Mouse (Mus musculus) heart, embryonic 13.5 days (tissue): ENCODE data around the gene Olfr384. TPM values are rescaled to one million over a fixed set of nuclear protein-coding genes. Genes with fewer than 3 reads are reported as not detected.
"Not testable (repeated sequence)": the region's sequence is repeated elsewhere in the genome, so short reads cannot be mapped to it uniquely, and the experiment has no call there.

Source experiments
- ATAC-seq: fragments of 200-750 bp; cut with Nextera tagmentation; 2 replicates; pipeline ENCODE4 v1.8.0; 2017; ENCODE audit warnings: moderate TSS enrichment; ENCODE audit not compliant: insufficient number of reproducible peaks, low FRiP score, low TSS enrichment; ENCODE audit errors: extremely low read depth
- H3K27ac ChIP-seq: fragments of 300-500 bp; sonication (generic); replicated peaks from 2 replicates; pipeline ENCODE4 v1.5.1; 2015; ENCODE audit warnings: moderate library complexity, mild to moderate bottlenecking, inconsistent platforms
- H3K27me3 ChIP-seq: fragments of 300-500 bp; sonication (generic); replicated peaks from 2 replicates; pipeline ENCODE4 v1.6.1; 2015; ENCODE audit warnings: mild to moderate bottlenecking, inconsistent platforms
- H3K36me3 ChIP-seq: fragments of 300-500 bp; sonication (generic); 2 replicates; pipeline ENCODE4 v1.6.1; 2015; ENCODE audit warnings: mild to moderate bottlenecking, inconsistent platforms
- H3K4me1 ChIP-seq: fragments of 300-500 bp; sonication (generic); 2 replicates; pipeline ENCODE4 v1.6.1; 2015; ENCODE audit warnings: inconsistent platforms
- H3K4me2 ChIP-seq: fragments of 300-500 bp; sonication (generic); 2 replicates; pipeline ENCODE4 v1.6.1; 2015; ENCODE audit warnings: inconsistent platforms, mild to moderate bottlenecking, moderate library complexity
- H3K4me3 ChIP-seq: fragments of 300-500 bp; sonication (generic); 2 replicates; pipeline ENCODE4 v1.5.1; 2015; ENCODE audit warnings: moderate library complexity, mild to moderate bottlenecking, inconsistent platforms
- H3K9ac ChIP-seq: fragments of 300-500 bp; sonication (generic); 2 replicates; pipeline ENCODE4 v1.6.1; 2015; ENCODE audit warnings: inconsistent platforms, mild to moderate bottlenecking, moderate library complexity
- H3K9me3 ChIP-seq: fragments of 300-500 bp; sonication (generic); 2 replicates; pipeline ENCODE4 v1.6.1; 2016; ENCODE audit warnings: inconsistent platforms
- WGBS: fragments of 180-500 bp; shearing (Covaris S2); methylation state at CpG from one replicate; pipeline ENCODE4 v1.1.7; 2015; ENCODE audit warnings: mixed read lengths; 5-methylcytosine and 5-hydroxymethylcytosine counted together
- polyA plus RNA-seq: library from polyadenylated mRNA; unstranded; fragments of >200 nt; fragmentation: Nextera tagmentation; extraction: Ambion mirVana; gene quantifications from 2 replicates; pipeline ENCODE4 v1.2.1, GENCODE M21; 2015

Gene Olfr384
- polyA plus RNA-seq = not detected in 2 replicates

DNA sequence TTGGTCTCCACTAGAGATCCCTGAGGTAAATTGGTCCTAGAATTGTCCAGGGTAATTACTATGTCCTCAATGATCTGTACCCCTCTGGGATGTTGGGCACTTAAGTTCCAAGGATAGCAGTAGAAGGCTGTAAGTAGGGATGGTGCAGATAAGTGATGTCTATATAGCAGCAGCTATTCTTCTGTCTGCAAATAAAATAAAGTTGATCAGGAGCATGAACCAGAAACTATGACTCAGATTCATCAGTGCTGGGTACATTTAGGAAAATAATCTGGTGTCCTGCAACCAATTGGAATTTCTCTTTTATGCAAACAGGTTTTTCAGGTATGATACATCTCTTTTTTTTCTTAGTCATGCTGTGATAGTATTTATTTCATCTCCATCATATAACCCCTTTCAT is at the start of gene Olfr384:
Gene Olfr384, plus strand, starts transcription at position 301 of the 400 bp plus-strand sequence.
- Histone ChIP-seq H3K27me3 (no peaks in the 10 kb centered on the region), H3K4me3 (no peak within 1 kb of the TSS), H3K36me3 (no peaks in the 10 kb centered on the region), H3K9me3 (peaks cover 32% of the 10 kb centered on the region), H3K9ac (no peak within 1 kb of the TSS), H3K27ac (no peak within 1 kb of the TSS), H3K4me2 (no peak within 1 kb of the TSS), H3K4me1 (no peaks in the 10 kb centered on the region)
- ATAC-seq = no peak

DNA sequence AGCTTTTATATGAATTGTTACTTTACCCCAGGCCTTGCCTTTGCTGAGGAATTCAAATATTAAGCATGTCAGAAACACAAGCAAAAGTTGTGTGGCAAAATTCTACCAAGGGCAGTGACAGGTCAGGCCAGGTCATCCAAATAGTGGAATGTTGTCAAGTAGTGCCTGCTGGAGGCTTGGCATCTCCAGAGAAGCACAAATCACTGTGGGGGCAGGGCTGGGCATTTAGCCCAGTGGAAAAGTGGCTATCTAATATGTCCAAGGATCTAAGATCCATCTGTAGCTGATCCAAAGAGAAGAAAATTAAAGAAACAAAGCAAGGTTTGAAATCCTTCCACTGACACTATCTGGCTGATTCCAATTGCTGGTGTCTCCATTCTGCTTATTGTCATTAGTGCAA is 18.5 kb upstream of the Olfr384 start:
- H3K27me3 ChIP-seq = no peaks in the 10 kb centered on the region
- no peak overlapping the region for H3K4me2 ChIP-seq
- H3K4me3 ChIP-seq = no peak overlapping the region
- H3K4me1 ChIP-seq = no peaks in the 10 kb centered on the region
- H3K9ac ChIP-seq = no peak overlapping the region
- ATAC-seq = no peak
- peaks cover 20% of the 10 kb centered on the region; the same call in 1 of the 2 replicates for H3K9me3 ChIP-seq
- H3K36me3 ChIP-seq = no peaks in the 10 kb centered on the region
- H3K27ac ChIP-seq = no peak overlapping the region

DNA sequence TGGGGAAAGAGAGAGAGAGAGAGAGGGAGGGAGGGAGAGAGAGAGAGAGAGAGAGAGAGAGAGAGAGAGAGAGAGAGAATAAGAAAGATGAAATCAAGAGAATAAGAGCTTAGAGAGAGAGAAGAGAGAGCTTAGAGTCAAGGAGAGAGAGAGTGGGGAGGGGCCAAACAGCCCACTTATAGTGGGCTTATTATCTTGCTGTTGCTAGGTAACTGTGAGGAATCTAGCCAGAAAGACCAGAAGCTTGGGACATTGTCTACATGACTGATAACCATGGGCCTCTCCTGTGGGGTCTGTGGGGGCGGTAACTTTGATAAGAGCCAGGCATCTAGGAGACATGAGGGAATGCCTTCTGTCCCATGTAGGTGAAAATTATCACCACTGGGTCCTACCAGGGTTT is 15.2 kb upstream of the Olfr384 start:
- peaks cover 16% of the 10 kb centered on the region for H3K9me3 ChIP-seq
- not testable (repeated sequence) for ATAC-seq, H3K4me3 ChIP-seq, H3K27me3 ChIP-seq, H3K4me2 ChIP-seq, H3K27ac ChIP-seq, H3K9ac ChIP-seq, H3K4me1 ChIP-seq, H3K36me3 ChIP-seq
- WGBS = 47% methylated on average over 1 of the region's 1 CpGs

DNA sequence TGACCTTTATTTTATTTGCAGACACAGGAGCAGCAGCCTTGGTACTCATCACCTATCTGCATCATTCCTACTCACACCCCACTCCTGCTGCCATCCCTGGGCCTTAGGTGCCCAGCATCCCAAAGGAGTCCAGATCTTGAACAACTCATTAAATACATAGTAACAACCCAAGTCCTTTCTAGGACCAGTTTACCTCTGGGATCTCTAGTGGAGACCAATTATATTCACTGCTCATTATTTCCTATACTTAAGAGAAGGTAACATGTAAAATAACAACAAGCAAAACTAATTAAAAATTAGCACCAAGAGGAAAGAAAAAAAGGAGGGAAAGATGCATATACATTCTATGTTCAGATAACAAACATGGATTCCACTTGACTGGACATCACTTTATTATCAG is 5.5 kb upstream of the Olfr384 start, which contains the start of gene Olfr385:
Gene Olfr385, minus strand, starts transcription at position 101 of the 400 bp plus-strand sequence.
- H3K9me3 ChIP-seq = peaks cover 18% of the 10 kb centered on the region
- H3K9ac ChIP-seq = no peak within 1 kb of the TSS
- no peaks in the 10 kb centered on the region for H3K36me3 ChIP-seq
- H3K4me2 ChIP-seq = no peak within 1 kb of the TSS
- no peak within 1 kb of the TSS for H3K4me3 ChIP-seq
- no peak for ATAC-seq
- H3K4me1 ChIP-seq = no peaks in the 10 kb centered on the region
- H3K27me3 ChIP-seq = no peaks in the 10 kb centered on the region
- H3K27ac ChIP-seq = no peak within 1 kb of the TSS

Other genes starting within 250 kb of the Olfr384 start
- gene Olfr20, start 247.8 kb upstream of the Olfr384 start, polyA plus RNA-seq = not detected in 2 replicates
- gene Olfr376, start 227.3 kb upstream of the Olfr384 start, polyA plus RNA-seq = not detected in 2 replicates
- gene Olfr1, start 199.0 kb upstream of the Olfr384 start, polyA plus RNA-seq = not detected in 2 replicates
- not detected in 2 replicates for gene Olfr378, start 170.1 kb upstream of the Olfr384 start, polyA plus RNA-seq
- not detected in 2 replicates for gene Olfr380, start 141.1 kb upstream of the Olfr384 start, polyA plus RNA-seq
- gene Olfr381, start 107.0 kb upstream of the Olfr384 start, polyA plus RNA-seq = not detected in 2 replicates
- gene Olfr382, start 81.4 kb upstream of the Olfr384 start, polyA plus RNA-seq = not detected in 2 replicates
- gene Olfr385, start 5.6 kb upstream of the Olfr384 start, polyA plus RNA-seq = not detected in 2 replicates
- gene Zfp735, start 90.2 kb downstream of the Olfr384 start, polyA plus RNA-seq = not detected in 2 replicates
- not detected in 2 replicates for gene Olfr389, start 182.1 kb downstream of the Olfr384 start, polyA plus RNA-seq
- gene Olfr390, start 184.4 kb downstream of the Olfr384 start, polyA plus RNA-seq = not detected in 2 replicates
- not detected in 2 replicates for gene Olfr391-ps, start 204.5 kb downstream of the Olfr384 start, polyA plus RNA-seq
- gene Olfr392, start 218.5 kb downstream of the Olfr384 start, polyA plus RNA-seq = not detected in 2 replicates